Mouse (Mus musculus) C2C12 (cell line): Measurements from ENCODE around the gene Anxa5.

Experiments
- CEBPB ChIP-seq: IDR thresholded peaks from one replicate; pipeline ENCODE4 v1.6.1; 2011; ENCODE audit warnings: low read depth, mild to moderate bottlenecking, control low read depth, moderate library complexity
- CTCF ChIP-seq: IDR thresholded peaks from one replicate; pipeline ENCODE4 v1.5.1; 2011; ENCODE audit not compliant: control insufficient read depth, insufficient read depth, insufficient read length
- MAX ChIP-seq: IDR thresholded peaks from one replicate; pipeline ENCODE4 v1.6.1; 2011; ENCODE audit warnings: mild to moderate bottlenecking, control low read depth
- MYOG ChIP-seq: IDR thresholded peaks from one replicate; pipeline ENCODE4 v1.6.1; 2011; ENCODE audit not compliant: control insufficient read depth, insufficient read length; ENCODE audit errors: extremely low read depth
- USF1 ChIP-seq: IDR thresholded peaks from one replicate; pipeline ENCODE4 v1.6.1; 2011; ENCODE audit warnings: low read depth, mild to moderate bottlenecking, control low read depth, moderate library complexity

DNA sequence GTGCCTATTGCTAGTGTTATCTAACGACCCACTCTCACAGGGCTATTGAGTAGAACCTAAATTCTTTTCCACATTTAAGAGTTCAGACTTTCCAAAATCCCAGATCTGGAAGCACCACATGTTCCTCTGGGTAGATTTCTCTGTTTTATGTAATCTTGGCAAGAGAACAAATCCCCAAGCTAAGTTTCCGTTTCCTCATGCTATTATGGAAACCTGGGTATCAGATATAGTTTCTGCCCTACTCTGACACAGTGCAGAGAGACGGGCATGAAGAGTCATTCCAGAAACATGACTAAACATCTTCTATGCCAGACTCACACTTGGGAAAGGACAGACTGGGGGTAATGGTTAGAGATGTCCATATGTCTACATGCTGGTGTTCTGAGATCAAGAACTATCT lies 48.8 kb upstream of the Anxa5 start:
- TF ChIP-seq USF1 (no peak), CTCF (no peak), MAX (no peak), CEBPB (no peak), MYOG (no peak)
